Comparison of ENCODE assay signal across 8 mouse cellular contexts in the genomic region with DNA sequence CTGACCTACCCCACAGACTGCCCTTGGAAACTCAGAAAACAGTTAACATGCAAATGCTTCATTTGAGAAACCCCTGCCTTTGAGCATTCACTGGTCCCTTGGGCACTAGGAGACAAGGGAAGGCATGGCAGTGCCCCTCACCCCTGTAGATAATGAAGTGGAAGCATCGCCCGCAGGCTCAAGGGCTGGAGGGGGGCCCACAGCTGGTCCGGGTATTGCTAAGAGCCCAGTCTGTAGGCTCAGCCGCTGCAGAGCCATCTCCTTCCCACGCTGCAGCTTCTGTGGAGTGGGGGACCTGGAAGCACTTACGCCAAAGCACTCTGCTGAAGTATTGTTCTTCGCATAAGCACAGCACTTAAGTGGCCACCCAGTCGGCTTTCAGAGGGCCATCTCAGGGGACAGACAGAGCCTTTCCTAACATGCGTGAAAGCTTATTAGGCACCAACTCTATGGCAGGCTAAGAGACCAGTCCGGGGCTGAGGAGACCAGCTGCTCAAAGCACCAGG. TPM values are rescaled to one million over a fixed set of nuclear protein-coding genes. Genes with fewer than 3 reads are reported as not detected.
DNase-seq lines count a peak whose midpoint lies in the region; ATAC-seq and TF ChIP-seq lines count a peak whose summit lies in the region.
"Had no signal": no experiment of that assay in that cellular context is flagged by ENCODE, and none has a peak within 500 bp of the region (broad histone marks: within the 10 kb centered on the region; RNA-seq: fewer than 3 reads in every experiment).

No protein-coding gene starts in this region.

- in situ Hi-C loops in CH12.LX (cut with MboI; ENCODE audit: low pct_ligation_motif_present, low pct_unique_long_range_greater_than_20kb, low sequenced_read_pairs), result no loop called here

- H3K9ac ChIP-seq in CH12.LX (ENCODE audit: insufficient read depth, low read depth), result no peak overlapping the region
- peak overlapping the region; percentile 61 for H3K9ac ChIP-seq in heart, embryonic 13.5 days

- H3K4me2 ChIP-seq in CH12.LX (ENCODE audit: insufficient read depth, low read depth, poor library complexity, severe bottlenecking), result peak overlapping the region; percentile 96
- H3K4me2 ChIP-seq in heart, embryonic 13.5 days, result peak overlapping the region; percentile 60

- no peaks in the 10 kb centered on the region for H3K79me2 ChIP-seq in CH12.LX (replicated peaks; ENCODE audit: control insufficient read depth, extremely low read depth, insufficient read depth, poor library complexity, severe bottlenecking)

- H3K36me3 ChIP-seq in CH12.LX (replicated peaks in 1 of 2; ENCODE audit: control insufficient read depth in 1 of 2, insufficient read depth in 1 of 2, low read length in 1 of 2), result no peaks in the 10 kb centered on the region
- H3K36me3 ChIP-seq in heart, embryonic 13.5 days, result no peaks in the 10 kb centered on the region

- peaks cover 7% of the 10 kb centered on the region for H3K27me3 ChIP-seq in CH12.LX (replicated peaks)
- H3K27me3 ChIP-seq in heart, embryonic 13.5 days (replicated peaks), result peaks cover 62% of the 10 kb centered on the region

- H3K9me3 ChIP-seq in CH12.LX (replicated peaks; ENCODE audit: low read length), result no peaks in the 10 kb centered on the region
- H3K9me3 ChIP-seq in heart, embryonic 13.5 days, result no peaks in the 10 kb centered on the region

- TF ChIP-seq POLR2A in CH12.LX (IDR thresholded peaks at IDR 0.05; ENCODE audit: low read depth, low read length), result no peak

- dilution Hi-C loops in CH12.LX (cut with MboI; ENCODE audit: extremely low pct_ligation_motif_present, extremely low pct_unique_long_range_greater_than_20kb, low sequenced_read_pairs), result no loop called here

- no peak for TF ChIP-seq EP300 in CH12.LX (IDR thresholded peaks at IDR 0.05; ENCODE audit: low read length)

- no peak for TF ChIP-seq RAD21 in CH12.LX (IDR thresholded peaks at IDR 0.05; ENCODE audit: low read depth, low read length)

- ATAC-seq in heart, embryonic 13.5 days (ENCODE audit: extremely low read depth, insufficient number of reproducible peaks, low FRiP score, low TSS enrichment), result no peak

- H3K4me3 ChIP-seq in CH12.LX (replicated peaks in 1 of 3; ENCODE audit: low read depth in 2 of 3, low read length in 2 of 3, poor library complexity in 1 of 3), result peak overlapping the region; percentile 45 to 57 (median 54)
- peak overlapping the region; percentile 24; the same call in 1 of the 2 replicates for H3K4me3 ChIP-seq in heart, embryonic 13.5 days

- 22% methylated on average over 10 of the region's 10 CpGs for WGBS in heart, embryonic 13.5 days

- TF ChIP-seq CTCF in CH12.LX (conservative IDR thresholded peaks at IDR 0.05 in 1 of 2, IDR thresholded peaks at IDR 0.05 in 1 of 2; ENCODE audit: low read depth in 2 of 2, low read length in 2 of 2), result no peak

- no peak overlapping the region for H3K27ac ChIP-seq in CH12.LX (ENCODE audit: insufficient read depth, low read depth)
- H3K27ac ChIP-seq in heart, embryonic 13.5 days (replicated peaks), result no peak overlapping the region
- H3K27ac ChIP-seq: kidney, postnatal 0 days had no signal

- peak; percentile 50 for DNase-seq in CH12.LX (ENCODE audit: extremely low read depth)
- peak; percentile 77 for DNase-seq in NIH3T3 (ENCODE audit: low read depth)
- peak; percentile 31 for DNase-seq in lung, postnatal 10 days
- no peak for DNase-seq in urinary bladder, postnatal 25 days (ENCODE audit: low spot score)
- no peak for DNase-seq in kidney, adult 18-20 months
- no peak for DNase-seq in spleen, postnatal 36 days (ENCODE audit: low spot score in 2 of 2)

- peaks cover 7 to 69% of the 10 kb centered on the region in 2 experiments for H3K4me1 ChIP-seq in CH12.LX (ENCODE audit: control insufficient read depth in 1 of 2, insufficient read depth in 2 of 2)
- peaks cover 27% of the 10 kb centered on the region for H3K4me1 ChIP-seq in heart, embryonic 13.5 days

TF ChIP-seq in CH12.LX, 34 proteins besides CTCF, POLR2A, EP300 and RAD21:
- TF ChIP-seq MEF2A (IDR thresholded peaks at IDR 0.05; ENCODE audit: borderline replicate concordance, low read depth, low read length) (no peak), JUN (IDR thresholded peaks at IDR 0.05; ENCODE audit: insufficient read depth, low read depth, low read length) (0 out of 2 replicates have a peak, but pooled peaks have one; percentile 5), UBTF (IDR thresholded peaks at IDR 0.05; ENCODE audit: low read depth, low read length) (no peak), MAFK (IDR thresholded peaks at IDR 0.05; ENCODE audit: insufficient replicate concordance, low read length) (0 out of 2 replicates have a peak, but pooled peaks have one; percentile 24), ETS1 (conservative IDR thresholded peaks at IDR 0.05; ENCODE audit: low read depth, low read length) (peak; percentile 48), IRF4 (IDR thresholded peaks at IDR 0.05; ENCODE audit: low read depth, low read length) (peak; percentile 25; the same call in 1 of the 2 replicates), MAZ (IDR thresholded peaks at IDR 0.05; ENCODE audit: low read depth, low read length) (no peak), E2F4 (IDR thresholded peaks at IDR 0.05; ENCODE audit: insufficient replicate concordance, low read depth, low read length) (no peak)

RNA-seq across cellular contexts. Expression of a gene that starts 35.2 kb away (rescaled TPM):
- total RNA-seq in CH12.LX (2012; rRNA removed) (3.5 and 3.8 TPM in 2 replicates), CH12.LX (2014; rRNA removed) (1.6 and 3.2 TPM in 2 replicates)
- 19.2 and 24.0 TPM in 2 replicates for polyA plus RNA-seq in CH12.LX (2012; ENCODE audit: insufficient read length, low read depth)
- 67.8 and 70.0 TPM in 2 replicates for polyA plus RNA-seq in heart, embryonic 13.5 days (2015; fragmentation: Nextera tagmentation; extraction: Ambion mirVana)

Comparison
In these comparisons a context has a peak if more than half of its experiments do, and no peak if none do; other contexts are left out.
1. DNase-seq: peak in CH12.LX (single experiment), NIH3T3 (single experiment) and lung, postnatal 10 days (single experiment); none in urinary bladder, postnatal 25 days (single experiment), kidney, adult 18-20 months (single experiment) and spleen, postnatal 36 days (0 of 2).